Mouse (Mus musculus) midbrain, embryonic 11.5 days (tissue): ENCODE measurements around the gene Pou5f1. TPM values are rescaled to one million over a fixed set of nuclear protein-coding genes. Genes with fewer than 3 reads are reported as not detected.
A peak's percentile ranks its signal among the peaks of the same experiment; 100 is the strongest.
"Not testable (repeated sequence)": the region's sequence is repeated elsewhere in the genome, so short reads cannot be mapped to it uniquely, and the experiment has no call there.

Experiments
- ATAC-seq: fragments of 200-750 bp; cut with Nextera tagmentation; 2 replicates; pipeline ENCODE4 v1.8.0; 2017; ENCODE audit warnings: moderate TSS enrichment, moderate library complexity; ENCODE audit not compliant: low FRiP score
- DNase-seq: peaks from one replicate; pipeline ENCODE4 v3.0.0; 2015; ENCODE audit warnings: low spot score; ENCODE audit errors: missing footprints
- H3K27ac ChIP-seq: fragments of 300-500 bp; sonication (generic); 2 replicates; pipeline ENCODE4 v1.5.1; 2014; ENCODE audit warnings: low read depth, low read length
- H3K27me3 ChIP-seq: fragments of 300-500 bp; sonication (generic); 2 replicates; pipeline ENCODE4 v1.6.1; 2014; ENCODE audit warnings: mild to moderate bottlenecking, low read length, moderate library complexity, mixed read lengths; ENCODE audit not compliant: control insufficient read depth, insufficient read depth
- H3K36me3 ChIP-seq: fragments of 300-500 bp; sonication (generic); 2 replicates; pipeline ENCODE4 v1.6.1; 2014; ENCODE audit warnings: mild to moderate bottlenecking, low read length, moderate library complexity, mixed read lengths; ENCODE audit not compliant: control insufficient read depth, insufficient read depth
- H3K4me1 ChIP-seq: fragments of 300-500 bp; sonication (generic); 2 replicates; pipeline ENCODE4 v1.6.1; 2014; ENCODE audit warnings: low read length; ENCODE audit not compliant: control insufficient read depth, insufficient read depth
- H3K4me2 ChIP-seq: fragments of 300-500 bp; sonication (generic); 2 replicates; pipeline ENCODE4 v1.6.1; 2014; ENCODE audit warnings: mild to moderate bottlenecking, moderate library complexity
- H3K4me3 ChIP-seq: fragments of 300-500 bp; sonication (generic); 2 replicates; pipeline ENCODE4 v1.5.1; 2014; ENCODE audit warnings: low read depth, low read length
- H3K9ac ChIP-seq: fragments of 300-500 bp; sonication (generic); 2 replicates; pipeline ENCODE4 v1.6.1; 2014; ENCODE audit warnings: low read length
- H3K9me3 ChIP-seq: fragments of 300-500 bp; sonication (generic); 2 replicates; pipeline ENCODE4 v1.6.1; 2016; ENCODE audit warnings: low read length; ENCODE audit not compliant: control insufficient read depth
- WGBS: fragments of 180-500 bp; shearing (Covaris S2); extraction: QIAGEN DNeasy Blood & Tissue Kit; methylation state at CpG from one replicate; pipeline ENCODE4 v1.1.7; 2014; 5-methylcytosine and 5-hydroxymethylcytosine counted together
- polyA plus RNA-seq: library from polyadenylated mRNA; unstranded; fragments of >200 nt; fragmentation: Nextera tagmentation; extraction: Ambion mirVana; gene quantifications from 2 replicates; pipeline ENCODE4 v1.2.1, GENCODE M21; 2014

Pou5f1 gene
- not detected in 2 replicates for polyA plus RNA-seq

GRCm38 (mm10) chr17:35505776-35506175 is at the start of gene Pou5f1:
Gene Pou5f1, plus strand, starts transcription at chr17:35506018.
- no peaks in the 10 kb centered on the region for H3K9me3 ChIP-seq
- H3K4me2 ChIP-seq = no peak within 1 kb of the TSS
- ATAC-seq (no peak), DNase-seq (peak; percentile 69)
- H3K4me3 ChIP-seq = no peak within 1 kb of the TSS
- H3K9ac ChIP-seq = no peak within 1 kb of the TSS
- H3K4me1 ChIP-seq = 0 out of 2 replicates have a peak, but pooled peaks cover 4% of the 10 kb centered on the region
- no peaks in the 10 kb centered on the region for H3K36me3 ChIP-seq
- no peak within 1 kb of the TSS for H3K27ac ChIP-seq
- WGBS = 25% methylated on average over 12 of the region's 13 CpGs
- peaks cover 28% of the 10 kb centered on the region for H3K27me3 ChIP-seq

GRCm38 (mm10) chr17:35458247-35458646 is 47.6 kb upstream of the Pou5f1 start:
- not testable (repeated sequence) for H3K4me3 ChIP-seq, H3K9ac ChIP-seq, H3K9me3 ChIP-seq, H3K27me3 ChIP-seq, ATAC-seq, DNase-seq, H3K4me2 ChIP-seq, H3K27ac ChIP-seq, H3K36me3 ChIP-seq, H3K4me1 ChIP-seq
- no CpG with 5 or more reads among the region's 1 CpGs for WGBS

- ATAC-seq, H3K4me3 ChIP-seq, H3K27ac ChIP-seq, H3K4me1 ChIP-seq, H3K4me2 ChIP-seq, H3K27me3 ChIP-seq, H3K36me3 ChIP-seq, H3K9ac ChIP-seq, DNase-seq, H3K9me3 ChIP-seq: not testable (repeated sequence)
- 66% methylated on average over 3 of the region's 9 CpGs for WGBS
Observed at GRCm38 (mm10) chr17:35460513-35461341, 45.1 kb upstream of the Pou5f1 start.

DNA sequence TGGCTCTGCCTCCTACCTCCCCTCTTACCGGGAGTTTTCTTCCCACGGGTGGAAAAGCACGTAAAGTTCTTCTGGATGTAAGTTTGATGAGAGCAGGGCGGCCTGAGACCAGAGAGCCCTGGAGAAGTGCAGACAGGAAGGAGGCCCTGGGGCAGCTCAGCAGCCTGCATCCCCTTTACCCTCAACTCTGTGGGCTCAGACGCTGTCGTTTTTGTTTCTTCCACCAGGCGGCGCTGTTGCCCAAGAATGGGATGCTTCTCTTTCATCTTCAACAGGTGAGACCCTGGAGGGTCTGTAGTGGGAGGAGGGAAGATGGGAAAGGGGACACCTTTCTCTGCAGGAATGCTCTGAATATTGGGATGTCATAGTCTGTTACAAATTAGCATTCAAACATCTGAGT is 40.2 kb upstream of the Pou5f1 start:
- peaks cover 18% of the 10 kb centered on the region for H3K27me3 ChIP-seq
- not testable (repeated sequence) for H3K4me2 ChIP-seq, ATAC-seq, H3K36me3 ChIP-seq, H3K4me3 ChIP-seq, H3K9me3 ChIP-seq, H3K4me1 ChIP-seq, H3K27ac ChIP-seq, H3K9ac ChIP-seq
- peak; percentile 95 for DNase-seq
- whole genome bisulfite sequencing = 3% methylated on average over 8 of the region's 8 CpGs

GRCm38 (mm10) chr17:35468936-35469335 is 36.9 kb upstream of the Pou5f1 start:
- H3K9ac ChIP-seq, DNase-seq, H3K27ac ChIP-seq, H3K36me3 ChIP-seq, H3K4me3 ChIP-seq, H3K4me1 ChIP-seq, H3K9me3 ChIP-seq, H3K4me2 ChIP-seq, ATAC-seq: not testable (repeated sequence)
- peaks cover 21% of the 10 kb centered on the region for H3K27me3 ChIP-seq
- 67% methylated on average over 3 of the region's 3 CpGs for WGBS

GRCm38 (mm10) chr17:35469842-35470751 is 35.7 kb upstream of the Pou5f1 start, which contains the start of gene H2-Q10:
Gene H2-Q10, plus strand, starts transcription at chr17:35470089.
- no peak within 1 kb of the TSS for H3K27ac ChIP-seq
- peak; percentile 91 for DNase-seq
- H3K9me3 ChIP-seq = no peaks in the 10 kb centered on the region
- peak within 1 kb of the TSS; percentile 37 for H3K4me3 ChIP-seq
- H3K9ac ChIP-seq = peak within 1 kb of the TSS; percentile 18; the same call in 1 of the 2 replicates
- H3K27me3 ChIP-seq = peaks cover 21% of the 10 kb centered on the region
- H3K4me1 ChIP-seq = peaks cover 8% of the 10 kb centered on the region
- 2% methylated on average over 75 of the region's 80 CpGs for WGBS
- peak within 1 kb of the TSS; percentile 64 for H3K4me2 ChIP-seq
- 0 out of 2 replicates have a peak, but pooled peaks have one; percentile 9 for ATAC-seq
- no peaks in the 10 kb centered on the region for H3K36me3 ChIP-seq

- DNase-seq (peak; percentile 92), ATAC-seq (no peak)
- Histone ChIP-seq H3K27ac (no peak overlapping the region), H3K27me3 (no peaks in the 10 kb centered on the region), H3K9me3 (no peaks in the 10 kb centered on the region), H3K4me3 (no peak overlapping the region), H3K4me1 (no peaks in the 10 kb centered on the region), H3K36me3 (no peaks in the 10 kb centered on the region), H3K4me2 (no peak overlapping the region), H3K9ac (no peak overlapping the region)
- 2% methylated on average over 9 of the region's 9 CpGs for WGBS
Observed at GRCm38 (mm10) chr17:35484066-35484465, 21.8 kb upstream of the Pou5f1 start.

DNA sequence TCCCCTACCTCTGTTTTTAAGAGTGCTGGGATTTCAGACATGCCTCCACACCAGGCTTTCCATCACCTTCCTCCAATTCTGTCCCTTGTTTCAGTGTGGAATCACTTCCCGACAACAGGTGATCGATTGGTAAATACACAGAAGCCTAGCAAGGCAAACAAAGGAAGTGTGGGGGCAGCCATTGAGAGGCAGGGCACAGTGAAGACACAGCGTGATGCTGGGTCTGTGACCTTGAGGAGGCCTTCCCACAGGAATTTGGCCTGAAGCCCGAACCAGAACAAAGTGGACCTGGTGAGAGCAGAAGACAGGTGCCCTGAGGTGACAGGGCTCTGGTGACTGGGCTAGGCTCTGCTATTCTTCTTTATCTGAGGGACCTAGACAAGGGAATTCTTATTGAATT is 20.1 kb upstream of the Pou5f1 start:
- Histone ChIP-seq H3K9me3 (no peaks in the 10 kb centered on the region), H3K4me3 (no peak overlapping the region), H3K9ac (no peak overlapping the region), H3K27me3 (no peaks in the 10 kb centered on the region), H3K4me2 (no peak overlapping the region), H3K4me1 (no peaks in the 10 kb centered on the region), H3K27ac (no peak overlapping the region), H3K36me3 (no peaks in the 10 kb centered on the region)
- no peak for ATAC-seq
- WGBS = 43% methylated on average over 4 of the region's 4 CpGs
- DNase-seq = peak; percentile 67

DNA sequence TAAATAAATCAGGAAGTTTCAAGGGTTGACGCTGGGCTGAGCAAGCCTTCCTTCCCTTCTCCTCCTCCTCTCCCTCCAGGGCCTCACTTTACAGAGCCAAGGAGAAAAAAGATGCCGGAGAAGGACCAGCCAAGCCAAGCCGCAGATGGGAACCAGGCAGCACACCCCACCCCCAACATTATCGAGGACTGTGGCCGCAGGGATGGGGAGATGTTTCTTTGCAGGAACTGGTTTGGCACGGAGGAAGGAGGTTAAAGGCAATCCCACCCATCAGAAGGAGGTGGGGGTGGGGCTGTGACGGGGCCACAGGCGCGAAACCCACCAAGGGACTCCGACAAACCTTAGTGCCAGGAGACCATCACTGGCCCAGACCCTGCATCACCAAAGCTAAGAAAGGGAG is 19.1 kb upstream of the Pou5f1 start:
- ATAC-seq = no peak

More for the DNA sequence above, 19.1 kb upstream of the Pou5f1 start:
- Histone ChIP-seq H3K9me3 (no peaks in the 10 kb centered on the region), H3K27me3 (no peaks in the 10 kb centered on the region), H3K36me3 (no peaks in the 10 kb centered on the region), H3K4me1 (no peaks in the 10 kb centered on the region), H3K9ac (no peak overlapping the region), H3K4me2 (no peak overlapping the region), H3K4me3 (no peak overlapping the region), H3K27ac (no peak overlapping the region)
- 67% methylated on average over 10 of the region's 10 CpGs for WGBS
- peak; percentile 73 for DNase-seq
